Mouse (Mus musculus) ovary, postnatal 14 days (tissue): Measurements from ENCODE around the gene Olfr332.
A peak's percentile ranks its signal among the peaks of the same experiment; 100 is the strongest.
"Not testable (repeated sequence)": the region's sequence is repeated elsewhere in the genome, so short reads cannot be mapped to it uniquely, and the experiment has no call there.

Experiments used
- DNase-seq: peaks from one replicate; pipeline ENCODE4 v3.0.0; 2022; ENCODE audit warnings: low spot score

The Olfr332 gene

GRCm38 (mm10) chr11:58492455-58492854 is at the start of gene Olfr332:
Gene Olfr332, minus strand, starts transcription at chr11:58492555.
- no peak for DNase-seq

- DNase-seq, result not testable (repeated sequence)
Observed at GRCm38 (mm10) chr11:58534736-58535135, 42.4 kb upstream of the Olfr332 start, which contains the start of gene Olfr330. Gene Olfr330, minus strand, starts transcription at chr11:58534836.

GRCm38 (mm10) chr11:58519756-58520155 is 27.4 kb upstream of the Olfr332 start:
- peak; percentile 15 for DNase-seq

GRCm38 (mm10) chr11:58518916-58519315 is 26.6 kb upstream of the Olfr332 start:
- peak; percentile 47 for DNase-seq

GRCm38 (mm10) chr11:58509058-58509457 is 16.7 kb upstream of the Olfr332 start:
- DNase-seq, result not testable (repeated sequence)

GRCm38 (mm10) chr11:58502472-58502871 is 10.1 kb upstream of the Olfr332 start, which contains the start of gene Olfr331:
Gene Olfr331, minus strand, starts transcription at chr11:58502572.
- DNase-seq, result not testable (repeated sequence)

GRCm38 (mm10) chr11:58499290-58499689 is 6.9 kb upstream of the Olfr332 start:
- no peak for DNase-seq

- no peak for DNase-seq
Observed at GRCm38 (mm10) chr11:58498761-58499160, 6.4 kb upstream of the Olfr332 start.

- no peak for DNase-seq
Observed at GRCm38 (mm10) chr11:58462170-58462569, 30.2 kb downstream of the Olfr332 start, which contains the start of gene Olfr30. Gene Olfr30, minus strand, starts transcription at chr11:58462270.

GRCm38 (mm10) chr11:58453592-58453991 is 38.8 kb downstream of the Olfr332 start:
- DNase-seq, result no peak

GRCm38 (mm10) chr11:58452759-58453158 is 39.6 kb downstream of the Olfr332 start, which contains the start of gene Lypd9:
Gene Lypd9, minus strand, starts transcription at chr11:58452923.
- DNase-seq, result no peak
